Mouse (Mus musculus) cortical plate, adult 2 months (tissue): ENCODE data around the gene Tas2r135.

ENCODE experiments used
- CTCF ChIP-seq: fragments of 200-500 bp; IDR thresholded peaks from 2 replicates; pipeline ENCODE4 v1.5.1; 2011; ENCODE audit warnings: mild to moderate bottlenecking, control low read depth, low read length; ENCODE audit not compliant: insufficient read depth; ENCODE audit errors: extremely low read depth
- POLR2A ChIP-seq: fragments of 200-500 bp; IDR thresholded peaks from 2 replicates; pipeline ENCODE4 v1.6.1; 2011; ENCODE audit warnings: mild to moderate bottlenecking, low read length, control low read depth; ENCODE audit not compliant: insufficient read depth; ENCODE audit errors: extremely low read depth

GRCm38 (mm10) chr6:42399938-42400337, 5.3 kb upstream of the Tas2r135 start, which contains the start of gene Tas2r143:
- TF ChIP-seq CTCF (no peak), POLR2A (no peak)
